Mouse (Mus musculus) cerebellum, adult 11 months (tissue): Measurements from ENCODE around the gene Gm11273.
A peak's percentile ranks its signal among the peaks of the same experiment; 100 is the strongest.
"Not testable (repeated sequence)": the region's sequence is repeated elsewhere in the genome, so short reads cannot be mapped to it uniquely, and the experiment has no call there.

Experiments used
- DNase-seq: peaks from one replicate; pipeline ENCODE4 v3.0.0; 2022

The Gm11273 gene

DNA sequence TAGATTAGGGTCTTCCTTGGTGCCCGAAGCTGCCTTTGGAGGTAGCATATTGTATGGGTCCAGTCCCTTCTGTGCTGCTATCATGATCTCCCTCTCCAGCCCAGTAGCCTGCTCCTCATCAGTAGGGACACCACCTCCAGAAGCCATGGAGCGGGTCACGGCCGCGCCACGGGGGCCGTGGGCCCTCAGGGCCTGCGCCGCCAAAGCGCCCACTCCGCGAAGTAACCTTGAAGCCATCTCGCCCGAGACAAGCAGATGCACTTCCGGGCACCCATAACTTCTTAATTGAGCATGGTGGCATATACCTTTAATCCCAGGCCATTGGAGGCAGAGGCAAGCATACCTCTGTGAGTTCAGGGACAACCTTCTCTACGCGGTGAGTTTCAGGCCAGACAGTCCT, at the start of gene Gm11273:
Gm11273 (minus strand) TSS at position 237 of the 400 bp plus-strand sequence.
- DNase-seq: not testable (repeated sequence)

DNA sequence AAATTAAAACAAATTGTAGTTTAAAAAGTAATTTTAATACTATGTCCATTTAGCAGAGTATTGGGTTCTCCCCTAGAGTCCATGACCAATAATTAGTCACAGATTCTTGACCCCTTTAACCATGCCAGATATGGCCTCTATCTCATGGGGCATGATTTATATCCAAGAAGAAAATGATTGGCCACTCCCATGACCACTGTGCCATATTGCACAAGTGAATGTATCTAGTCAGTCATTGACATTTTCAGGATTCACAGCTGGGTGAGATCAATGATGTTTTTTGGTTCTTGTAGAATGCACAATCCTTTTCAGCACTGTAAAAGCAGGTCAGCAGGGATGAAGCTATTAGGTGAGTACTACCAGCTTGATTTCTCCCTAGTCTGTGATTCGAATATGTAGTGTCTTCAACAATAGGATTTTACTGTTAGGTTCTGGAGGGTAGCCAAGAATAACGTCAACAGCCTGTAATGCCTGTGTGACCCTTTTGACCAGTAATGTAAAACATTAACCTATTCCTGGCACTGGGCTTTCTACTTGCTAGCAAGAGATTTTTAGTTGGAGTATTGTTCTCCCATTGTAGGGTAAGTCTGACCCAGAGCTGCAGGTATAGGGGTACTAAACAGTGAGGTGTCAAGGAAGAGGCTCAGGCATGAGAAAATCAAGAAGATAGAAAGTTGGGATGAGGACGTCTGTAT, 49.3 kb upstream of the Gm11273 start:
- no peak for DNase-seq

DNA sequence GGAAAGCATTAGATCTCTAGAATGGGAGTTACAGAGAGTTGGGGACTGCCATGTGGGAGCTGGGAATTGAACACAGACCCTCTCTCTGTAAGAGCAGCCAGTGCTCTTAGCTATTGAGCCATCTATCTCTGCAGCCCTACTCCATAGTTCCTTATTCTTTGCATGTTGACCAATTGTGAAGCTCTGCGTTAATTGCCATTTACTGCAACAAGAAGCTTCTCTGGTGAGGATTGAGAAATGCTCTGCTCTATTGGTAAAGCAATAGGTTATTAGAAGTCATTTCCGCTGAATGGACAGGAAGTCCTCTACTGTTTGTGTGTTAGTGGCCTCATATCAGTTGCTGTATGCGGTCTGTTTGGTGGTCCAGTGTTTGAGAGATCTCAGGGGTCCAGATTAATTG, 48.3 kb upstream of the Gm11273 start:
- no peak for DNase-seq

DNA sequence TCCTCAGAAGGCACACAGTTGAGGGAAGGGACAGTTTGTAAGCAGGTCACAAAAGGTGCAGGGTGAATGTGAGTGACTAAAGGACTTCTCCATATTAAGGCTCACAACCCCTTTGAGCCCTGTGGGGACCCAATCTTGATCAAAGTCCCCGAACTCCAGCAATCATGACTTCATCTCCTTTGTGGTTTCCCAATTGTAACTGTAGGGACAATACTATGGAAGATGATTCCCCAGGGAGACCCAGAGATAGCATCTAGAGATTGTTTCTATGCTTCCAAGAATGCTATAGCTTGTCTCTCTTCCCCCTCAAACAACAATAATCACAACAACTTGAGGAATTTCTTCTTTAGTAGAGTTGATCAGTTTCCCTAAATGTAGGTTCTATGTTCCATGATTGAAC, 41.5 kb upstream of the Gm11273 start, which contains the start of gene Olfr1366:
Olfr1366 (minus strand) TSS at position 101 of the 400 bp plus-strand sequence.
- DNase-seq: no peak

DNA sequence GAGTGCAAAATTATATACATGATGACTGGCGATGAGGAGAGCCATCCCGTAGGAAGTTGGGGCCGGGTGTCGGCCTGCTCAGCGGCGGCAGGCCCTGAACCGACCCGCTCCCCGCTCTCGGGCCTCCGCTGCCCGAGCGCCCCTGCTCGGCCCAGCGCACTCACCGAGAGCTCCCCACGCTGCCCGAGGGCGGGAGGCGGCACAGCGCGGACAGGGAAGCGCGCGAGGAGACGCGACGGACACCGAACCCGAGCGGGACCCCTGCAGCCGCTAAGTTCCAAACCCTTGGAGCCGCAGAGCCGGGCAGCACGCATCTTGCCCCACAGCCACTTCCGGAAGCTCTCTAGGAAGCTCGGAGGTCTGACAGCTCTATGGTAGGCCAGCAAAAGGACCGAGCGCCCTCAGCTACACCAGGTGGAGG, 29.6 kb upstream of the Gm11273 start, which contains the start of gene Zkscan8:
Zkscan8 (minus strand) TSS at position 340 of the 421 bp plus-strand sequence.
- peak; percentile 84 for DNase-seq

DNA sequence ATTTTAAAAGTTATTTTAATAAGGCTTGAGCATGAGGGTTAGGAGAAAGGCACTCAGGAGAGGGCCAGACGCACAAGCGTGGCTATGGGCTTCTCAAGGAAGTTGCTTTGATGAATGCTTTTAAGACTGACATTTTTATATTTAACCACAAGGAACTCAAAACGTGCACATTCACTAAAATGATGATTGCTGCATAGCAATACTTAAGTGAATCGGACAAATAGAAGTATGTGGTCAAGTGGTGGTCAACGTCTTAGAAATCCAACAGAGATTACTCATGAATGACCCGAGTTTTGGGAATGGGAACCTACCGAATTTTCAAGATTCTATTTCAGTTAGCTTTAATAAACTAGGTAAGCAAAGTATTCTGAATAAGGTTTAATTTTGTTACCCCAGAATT, 28.9 kb upstream of the Gm11273 start:
- DNase-seq: no peak

DNA sequence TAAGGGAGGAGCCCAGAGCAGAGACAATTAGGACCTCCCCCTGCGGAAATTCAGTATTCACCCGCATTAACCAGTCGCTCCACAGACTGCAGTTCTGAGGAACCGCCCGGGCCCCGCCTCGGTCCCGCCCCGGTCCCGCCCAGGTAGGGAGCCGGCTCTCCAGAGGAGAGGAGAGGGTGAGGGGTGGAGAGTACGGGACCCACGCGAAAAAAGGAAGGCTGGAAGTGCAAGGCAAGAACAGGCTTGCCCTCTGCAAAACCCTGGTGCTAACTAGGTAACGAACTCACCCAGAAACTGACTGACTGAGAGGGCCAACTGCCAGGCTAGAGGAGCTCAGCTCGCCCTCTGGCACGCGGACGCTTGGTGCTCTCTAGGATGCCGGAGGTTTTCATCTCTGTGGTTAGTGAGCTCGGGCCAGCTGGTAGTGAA, 5.0 kb upstream of the Gm11273 start:
- peak; percentile 75 for DNase-seq

DNA sequence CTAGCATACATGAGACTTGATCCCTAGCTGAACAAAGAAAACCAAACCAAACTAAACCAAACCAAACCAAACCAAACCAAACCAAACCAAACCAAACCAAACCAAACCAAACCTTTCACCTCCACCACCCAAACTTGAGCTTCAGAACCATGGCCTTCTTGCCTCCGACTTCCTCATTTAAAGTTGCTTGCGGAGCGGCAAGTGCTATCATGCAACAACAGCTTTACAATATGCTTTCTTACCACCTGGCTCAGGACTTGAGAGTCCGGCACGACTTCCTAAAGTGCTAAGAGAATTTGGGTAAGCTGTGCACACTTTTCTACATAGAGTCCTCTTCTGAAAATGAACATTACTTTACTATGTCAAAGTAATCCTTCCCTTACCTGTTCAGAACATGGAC, 1.1 kb upstream of the Gm11273 start:
- no peak for DNase-seq

DNA sequence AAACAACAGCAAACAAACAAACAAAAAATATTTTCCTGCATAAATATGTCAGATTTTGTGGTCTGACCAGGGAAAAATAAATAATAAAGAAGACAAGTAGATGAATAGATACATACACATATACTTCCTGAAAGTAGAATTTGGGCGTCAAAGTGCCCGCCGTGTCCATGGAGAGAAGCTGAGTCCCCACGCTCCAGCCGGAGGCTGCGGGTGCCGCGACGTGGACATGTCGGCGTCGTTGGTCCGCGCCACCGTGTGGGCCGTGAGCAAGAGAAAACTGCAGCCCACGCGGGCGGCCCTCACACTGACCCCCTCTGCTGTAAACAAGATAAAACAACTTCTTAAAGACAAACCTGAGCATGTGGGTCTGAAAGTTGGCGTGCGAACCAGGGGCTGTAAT, 6.1 kb downstream of the Gm11273 start, which contains the start of gene AK157302:
AK157302 (plus strand) TSS at position 144 of the 400 bp plus-strand sequence.
- DNase-seq: peak; percentile 7

DNA sequence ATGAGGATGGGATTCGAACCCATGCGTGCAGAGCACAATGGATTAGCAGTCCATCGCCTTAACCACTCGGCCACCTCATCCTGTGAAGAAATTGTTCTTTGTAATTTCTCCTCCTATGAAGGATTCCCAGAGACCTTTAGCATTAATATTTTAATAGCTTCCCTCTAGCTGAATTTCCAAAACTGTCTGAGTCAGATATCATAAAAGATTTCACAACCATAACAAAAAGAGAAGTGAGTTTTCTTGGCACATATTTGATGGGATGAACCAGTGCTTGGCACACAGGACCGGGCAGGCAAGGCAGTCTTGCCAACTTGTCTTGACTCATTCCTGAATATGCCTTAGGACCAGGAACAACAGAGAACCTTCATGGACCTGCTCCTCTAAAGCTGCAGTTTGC, 8.4 kb downstream of the Gm11273 start:
- no peak for DNase-seq

DNA sequence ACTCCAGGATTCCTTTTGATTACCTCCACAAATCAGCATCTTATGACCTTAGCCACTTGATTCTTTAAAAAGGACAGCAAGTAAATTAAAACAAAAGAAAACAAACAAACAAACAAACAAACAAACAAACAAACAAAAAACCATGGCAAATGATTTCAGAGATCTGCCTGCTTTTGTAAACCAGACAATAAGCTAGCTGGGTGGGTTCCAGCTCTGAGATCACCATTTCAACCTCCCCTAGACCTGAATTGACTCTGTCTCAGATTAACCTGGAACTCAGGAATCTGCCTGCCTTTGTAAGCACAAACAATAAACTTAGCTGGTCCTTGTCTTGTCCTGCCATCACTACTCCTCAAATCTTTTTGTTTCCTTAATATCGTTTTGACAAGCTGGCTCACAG, 14.3 kb downstream of the Gm11273 start:
- no peak for DNase-seq

DNA sequence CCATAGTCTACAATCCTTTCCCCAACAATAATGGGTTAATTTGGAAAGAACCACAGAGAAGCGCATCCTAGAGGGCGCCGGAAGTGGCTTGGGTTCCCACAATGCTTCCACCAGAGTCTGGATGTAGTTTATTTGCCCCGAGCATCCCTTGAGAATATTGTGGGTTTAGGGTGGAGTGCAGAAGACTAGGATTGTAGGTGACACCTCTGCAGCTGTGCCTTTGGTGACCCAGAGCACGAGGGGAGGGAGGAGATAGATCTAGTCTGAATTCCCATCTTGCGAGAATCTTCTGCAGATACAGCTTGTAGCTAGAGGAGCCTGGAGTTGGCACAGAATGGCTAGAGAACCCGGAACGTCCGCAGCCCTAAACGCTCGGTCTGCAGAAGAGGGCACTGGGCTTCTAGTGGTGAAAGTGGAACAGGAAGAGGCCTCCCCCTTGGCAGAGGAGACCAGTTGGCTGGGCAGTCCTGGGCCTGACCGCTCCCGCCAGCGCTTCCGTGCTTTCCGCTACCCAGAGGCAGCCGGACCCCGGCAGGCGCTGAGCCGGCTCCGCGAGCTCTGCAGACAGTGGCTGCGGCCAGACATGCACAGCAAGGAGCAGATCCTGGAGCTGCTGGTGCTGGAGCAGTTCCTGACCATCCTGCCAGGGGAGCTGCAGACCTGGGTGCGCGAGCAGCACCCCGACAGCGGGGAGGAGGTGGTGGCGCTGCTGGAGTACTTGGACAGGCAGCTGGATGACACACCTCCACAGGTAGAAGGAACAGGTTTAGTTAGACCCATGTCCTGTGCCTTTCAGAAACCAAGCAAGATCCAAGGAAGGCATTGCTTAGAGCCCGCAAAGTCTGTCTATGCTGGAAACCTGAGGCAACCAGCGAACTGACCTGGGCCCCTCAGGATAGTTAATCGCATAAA, 22.2 kb downstream of the Gm11273 start, which contains the start of the genes Zkscan4 and Gm10065:
Zkscan4 (plus strand) TSS at position 149 of the 912 bp plus-strand sequence.
Gm10065 (minus strand) TSS at position 683 of the 912 bp plus-strand sequence.
- DNase-seq: peak; percentile 65

DNA sequence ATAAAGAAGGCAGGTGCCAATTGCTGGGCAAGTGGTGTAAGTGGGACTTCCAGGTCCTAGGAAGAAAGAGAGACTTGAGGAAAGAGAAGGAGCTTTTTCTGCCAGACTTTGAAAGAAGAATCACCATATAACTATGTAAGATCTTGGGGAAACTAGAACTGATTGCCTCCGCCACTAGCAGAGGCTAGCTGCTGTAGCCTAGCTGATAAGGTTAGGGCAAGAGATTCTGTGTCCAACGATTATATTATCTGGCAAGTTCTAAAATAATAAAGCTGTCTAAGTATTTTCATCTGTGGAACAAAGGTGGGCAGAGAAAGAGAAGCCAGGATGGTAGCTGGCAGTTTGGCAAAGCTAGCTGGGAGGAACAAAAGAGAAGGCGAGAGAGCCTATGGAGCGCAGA, 28.8 kb downstream of the Gm11273 start:
- DNase-seq: no peak

DNA sequence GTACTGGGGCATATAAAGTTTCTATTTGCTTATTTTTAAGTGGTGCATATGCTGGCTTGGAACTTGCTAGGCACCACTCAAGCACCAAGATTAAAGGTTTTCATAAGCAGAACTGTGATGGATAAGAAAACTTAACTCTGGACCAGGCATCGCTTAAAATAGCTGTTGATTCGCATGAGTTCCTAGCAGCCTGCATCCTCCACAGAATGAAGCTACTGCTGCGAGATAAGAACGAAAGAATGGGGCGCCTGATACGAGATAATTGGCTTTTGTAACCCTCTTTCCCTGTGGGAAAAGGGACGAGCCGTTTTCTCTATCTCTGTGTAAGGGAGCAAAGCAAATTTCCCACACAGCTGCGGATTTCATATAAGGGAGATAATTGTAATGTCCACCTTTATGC, 32.1 kb downstream of the Gm11273 start:
- DNase-seq: no peak

DNA sequence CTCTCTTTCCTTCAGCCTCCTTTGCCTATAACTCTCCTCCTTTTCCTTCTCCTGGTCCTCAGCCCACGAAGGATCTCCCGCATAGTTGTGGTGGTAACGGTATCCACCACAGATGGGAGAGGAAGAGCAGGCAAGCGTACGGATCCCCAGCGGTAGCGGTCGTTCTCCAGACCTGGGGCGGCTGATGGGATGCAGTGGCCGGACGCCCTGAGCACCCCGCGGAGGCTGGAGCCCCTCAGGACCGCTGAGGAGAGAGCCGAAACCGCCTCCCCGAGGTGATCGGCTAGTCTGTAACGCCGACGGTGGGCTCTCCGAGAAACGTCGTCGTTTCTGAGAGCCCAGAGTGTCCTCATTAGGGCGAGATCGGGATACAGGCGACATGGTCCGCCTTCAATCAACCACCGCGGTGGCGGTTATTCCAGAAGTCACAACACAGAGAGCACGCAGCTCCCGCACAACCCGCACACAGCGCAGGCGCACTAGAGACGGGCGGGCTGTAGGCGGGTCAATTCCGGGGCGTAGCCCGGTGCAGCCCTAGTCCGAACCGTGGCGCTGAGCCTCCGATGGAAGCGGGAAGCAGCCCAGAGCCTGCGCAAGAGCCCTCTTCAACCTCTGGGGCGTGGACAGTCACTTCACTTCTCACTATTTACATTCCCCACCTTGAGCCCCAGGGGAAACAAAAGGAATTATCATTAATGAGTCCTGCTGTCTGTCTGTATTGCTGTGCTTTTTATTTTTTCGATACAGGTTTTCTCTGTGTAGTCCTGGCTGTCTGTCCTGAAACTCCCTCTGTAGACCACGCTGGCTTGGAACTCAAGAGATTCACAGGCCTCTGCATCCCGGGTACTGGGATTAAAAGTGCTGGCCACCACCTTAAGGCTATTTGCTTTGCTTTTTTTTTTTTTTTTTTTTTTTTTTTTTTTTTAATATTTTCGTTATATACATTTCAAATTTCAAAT, 32.9 kb downstream of the Gm11273 start, which contains the start of gene Nkapl:
Nkapl (minus strand) TSS at position 449 of the 959 bp plus-strand sequence.
- DNase-seq: peak; percentile 83

DNA sequence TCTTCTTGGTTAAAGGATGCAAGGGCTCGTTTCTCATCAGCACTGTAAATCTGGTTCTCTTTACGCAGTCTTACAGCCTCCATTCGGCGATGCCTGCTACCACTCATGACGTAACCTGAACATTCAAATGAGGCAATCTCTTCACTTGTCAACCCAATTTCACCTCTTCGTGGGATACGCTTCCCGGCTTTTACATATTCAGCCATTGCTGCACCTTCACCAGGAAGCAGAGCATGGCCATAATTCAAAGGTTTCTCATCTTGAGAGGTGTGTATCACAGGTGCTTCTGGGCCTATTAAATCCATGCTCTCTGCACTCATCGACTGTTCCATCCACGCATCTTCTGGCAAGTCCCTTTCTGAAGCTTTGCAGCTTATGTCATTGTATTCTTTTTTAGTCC, 33.9 kb downstream of the Gm11273 start:
- DNase-seq: no peak

DNA sequence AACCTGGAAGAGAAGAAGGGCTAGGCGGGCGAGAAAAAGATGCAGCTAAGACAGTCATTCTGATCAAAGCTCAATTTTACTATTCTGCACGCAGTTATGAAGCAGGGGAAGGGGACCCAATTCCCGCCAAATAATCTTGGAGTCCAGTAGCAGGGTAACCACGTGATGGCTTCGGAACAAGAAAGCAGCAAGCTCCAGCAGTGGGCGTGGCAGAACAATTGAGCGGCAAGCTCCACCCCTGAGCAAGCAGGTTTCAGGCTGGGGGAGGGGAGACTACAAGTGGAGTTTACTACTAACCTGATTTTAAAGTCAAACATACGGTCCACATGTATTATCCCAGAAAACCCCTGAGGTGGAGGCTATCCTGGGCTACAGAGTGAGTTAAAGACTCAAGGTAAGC, 38.7 kb downstream of the Gm11273 start:
- DNase-seq: not testable (repeated sequence)

DNA sequence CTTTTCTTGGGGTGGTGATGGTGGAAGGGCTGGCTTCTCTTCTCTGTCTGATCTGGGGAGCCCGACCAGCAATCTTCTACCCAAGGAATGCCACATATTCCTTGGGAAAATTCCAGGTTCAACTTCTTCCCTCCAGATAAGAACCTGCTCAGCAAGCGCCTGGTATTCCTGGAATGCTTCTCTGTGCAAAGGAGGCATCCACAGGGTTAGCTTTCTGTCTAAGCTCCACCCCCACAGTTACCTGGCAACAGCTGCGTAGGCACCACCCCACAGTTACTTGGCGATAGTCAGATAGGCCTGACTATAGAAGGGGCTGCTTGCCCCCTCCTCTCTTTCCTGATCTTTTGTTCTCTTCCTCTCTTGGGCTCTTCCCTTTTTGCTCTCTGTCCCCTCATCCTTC, 44.9 kb downstream of the Gm11273 start:
- DNase-seq: no peak

DNA sequence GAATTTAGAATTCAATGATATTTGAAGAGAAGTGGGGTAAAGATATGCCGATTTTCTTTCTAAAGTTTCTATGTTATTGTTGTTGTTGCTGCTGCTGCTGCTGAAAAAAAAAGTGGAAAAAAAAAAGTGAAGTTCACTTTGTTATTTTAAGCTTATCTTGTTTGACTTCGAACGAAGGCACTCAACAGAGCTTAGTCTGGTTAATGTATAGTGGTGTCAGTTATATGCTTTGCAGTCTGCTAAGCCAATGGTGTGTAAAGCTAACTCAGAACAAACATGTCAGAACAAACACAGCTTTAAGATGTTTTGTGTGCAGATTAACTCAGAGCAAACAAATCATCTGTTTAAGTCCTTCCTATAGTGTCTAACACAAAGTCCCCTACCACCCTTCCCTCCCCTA, 47.1 kb downstream of the Gm11273 start:
- no peak for DNase-seq

DNA sequence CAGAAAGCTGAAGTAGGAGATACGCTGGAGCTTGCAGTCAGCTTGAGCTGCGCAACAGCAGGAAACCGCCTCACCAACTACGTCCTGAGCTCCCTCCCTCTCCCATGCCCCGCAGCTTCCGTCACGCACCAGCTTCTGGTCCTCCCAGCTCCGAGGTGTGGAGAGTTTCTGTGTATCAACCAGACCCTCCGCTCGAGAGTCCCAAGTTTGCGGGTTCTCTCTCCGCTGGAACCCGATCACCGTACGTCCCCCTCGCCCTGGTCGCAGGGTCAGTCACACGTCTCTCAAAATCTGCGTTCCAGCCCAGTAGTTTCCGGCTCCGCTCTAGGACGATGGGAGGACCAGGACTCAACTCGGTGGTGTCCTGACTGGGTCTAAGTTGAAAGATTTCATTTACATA, 47.8 kb downstream of the Gm11273 start, which contains the start of gene Zscan26:
Zscan26 (minus strand) TSS at position 282 of the 400 bp plus-strand sequence.
- peak; percentile 76 for DNase-seq

DNA sequence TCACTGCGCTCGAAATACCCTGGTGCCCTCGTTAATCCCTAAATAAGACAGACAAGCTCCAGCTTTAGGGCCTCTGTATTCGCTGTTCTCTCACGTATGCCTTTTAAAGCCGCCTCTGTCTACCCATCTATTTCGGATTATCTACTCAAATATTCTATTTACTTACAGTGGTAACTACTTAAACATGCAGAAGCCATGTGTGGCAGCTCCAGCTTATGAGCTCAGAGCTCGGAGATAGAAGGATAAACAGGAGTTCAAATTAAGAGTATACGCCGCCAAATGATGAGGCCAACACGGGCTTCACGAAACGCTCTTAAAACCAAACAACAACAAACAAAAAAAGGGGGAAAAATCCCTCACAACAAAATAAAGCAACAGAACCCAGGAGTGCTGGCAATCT, 48.2 kb downstream of the Gm11273 start:
- DNase-seq: no peak
